Mouse (Mus musculus) ES-E14 (cell line): Measurements from ENCODE around the gene Cox5b.

Experiments used
- CHD2 ChIP-seq: IDR thresholded peaks from 2 replicates; pipeline ENCODE4 v1.6.1; 2014; ENCODE audit warnings: mild to moderate bottlenecking, low read depth, low read length, inconsistent platforms
- HCFC1 ChIP-seq: IDR thresholded peaks from 2 replicates; pipeline ENCODE4 v1.6.1; 2012; ENCODE audit warnings: low read length, inconsistent platforms, borderline replicate concordance; ENCODE audit not compliant: insufficient read depth
- MAFK ChIP-seq: IDR thresholded peaks from 2 replicates; pipeline ENCODE4 v1.6.1; 2014; ENCODE audit warnings: mild to moderate bottlenecking, low read depth, low read length, inconsistent platforms; ENCODE audit not compliant: insufficient read depth

DNA sequence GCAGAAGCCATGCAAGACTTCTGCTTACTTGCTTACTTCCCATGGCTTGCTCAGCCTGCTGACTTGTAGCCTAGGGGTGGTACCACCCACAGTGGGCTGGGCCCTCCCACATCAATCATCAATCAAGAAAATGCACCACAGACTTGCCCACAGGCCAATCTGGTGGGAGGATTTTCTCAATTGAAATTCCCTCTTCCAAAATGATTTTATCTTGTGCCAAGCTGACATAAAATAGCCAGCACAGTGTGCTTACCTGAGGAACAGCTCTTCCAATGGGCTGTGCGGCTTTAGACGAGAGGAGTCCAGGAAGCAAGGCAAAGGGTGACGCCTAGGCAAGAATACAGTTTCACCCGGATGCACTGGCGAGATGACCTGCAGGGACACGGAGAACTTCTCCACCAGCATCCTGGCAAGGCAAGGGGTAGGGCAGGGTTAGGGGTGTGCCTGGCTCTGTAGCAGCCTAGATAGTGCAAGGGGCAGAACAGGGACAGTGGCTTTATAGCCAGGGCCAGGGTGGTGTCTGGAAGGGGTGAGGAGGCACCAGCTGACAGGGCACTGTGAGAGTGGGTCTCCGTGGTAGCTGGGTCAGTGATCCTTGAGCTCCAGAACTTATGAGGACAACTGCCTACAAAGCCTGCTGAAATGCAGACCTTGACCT is 47.2 kb upstream of the Cox5b start:
- TF ChIP-seq HCFC1 = no peak
- TF ChIP-seq CHD2 = no peak
- no peak for TF ChIP-seq MAFK
